Mouse (Mus musculus) megakaryocyte, embryonic 14.5 days (primary cell): ENCODE measurements around the gene Orai3.

Experiments
- FLI1 ChIP-seq: IDR thresholded peaks from 2 replicates; pipeline ENCODE4 v1.6.1; 2012; ENCODE audit warnings: low read length, inconsistent platforms, mixed read lengths
- GATA1 ChIP-seq: IDR thresholded peaks from 3 replicates; pipeline ENCODE4 v1.6.1; 2012; ENCODE audit warnings: mixed read lengths, low read length, inconsistent platforms, borderline replicate concordance

DNA sequence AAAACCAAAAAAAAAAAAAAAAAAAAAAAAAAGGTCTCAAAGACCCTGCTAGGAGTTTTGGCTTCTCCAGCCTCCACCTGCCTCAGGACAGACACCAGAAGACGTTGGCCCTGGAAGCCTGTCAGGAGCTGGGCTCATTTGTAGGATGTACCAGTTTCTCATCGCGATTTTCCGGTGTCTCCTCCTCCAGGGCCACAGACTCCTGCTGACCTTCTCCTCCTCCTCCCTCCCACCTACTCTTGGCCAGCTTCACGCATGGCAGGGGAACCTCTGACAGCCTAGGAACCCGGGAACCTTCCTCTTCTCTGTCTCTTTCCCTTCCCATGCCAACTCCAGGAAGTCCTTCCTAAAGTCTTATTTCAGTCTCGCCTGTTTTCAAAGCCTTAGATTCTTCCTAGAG, 47.4 kb downstream of the Orai3 start:
- TF ChIP-seq GATA1, result no peak
- no peak for TF ChIP-seq FLI1
